Mouse (Mus musculus) fibroblast of lung, adult 2 months (primary cell): ENCODE data around the gene Vmn1r56.
"Not testable (repeated sequence)": the region's sequence is repeated elsewhere in the genome, so short reads cannot be mapped to it uniquely, and the experiment has no call there.

Source experiments
- DNase-seq: peaks from one replicate; pipeline ENCODE4 v3.0.0-alpha.2; 2011; ENCODE audit warnings: low read depth

The Vmn1r56 gene

DNA sequence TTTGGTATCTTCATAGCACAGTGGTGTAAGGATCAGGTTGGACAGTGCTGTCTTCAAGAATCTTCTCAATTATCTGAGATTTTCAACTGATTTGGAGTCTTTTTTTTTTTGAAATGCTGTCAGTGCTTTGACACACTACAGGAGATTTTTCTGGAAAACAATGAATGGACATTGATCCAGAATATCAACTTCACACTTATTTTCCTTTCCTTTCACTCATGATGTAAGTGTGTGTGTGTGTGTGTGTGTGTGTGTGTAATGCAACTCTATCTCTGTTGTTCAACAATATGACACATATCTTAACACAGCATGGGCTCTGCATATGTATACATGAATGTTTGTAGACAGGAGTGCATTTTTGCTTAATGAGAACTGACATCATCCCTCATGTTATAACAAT is at the start of gene Vmn1r56:
Gene Vmn1r56, minus strand, starts transcription at position 101 of the 400 bp plus-strand sequence.
- DNase-seq, result not testable (repeated sequence)

GRCm38 (mm10) chr7:5218193-5218592 is 21.6 kb upstream of the Vmn1r56 start, which contains the start of gene Vmn1r57:
Gene Vmn1r57, plus strand, starts transcription at chr7:5218493.
- not testable (repeated sequence) for DNase-seq

- not testable (repeated sequence) for DNase-seq
Measured at GRCm38 (mm10) chr7:5149570-5149969, 47.0 kb downstream of the Vmn1r56 start, which contains the start of gene Vmn1r55. Gene Vmn1r55, minus strand, starts transcription at chr7:5149670.
